Mouse (Mus musculus) macrophage (primary cell): Measurements from ENCODE around the gene Nxnl2. TPM values are rescaled to one million over a fixed set of nuclear protein-coding genes. Genes with fewer than 3 reads are reported as not detected.

Experiments
- polyA plus RNA-seq: library from polyadenylated mRNA; stranded (reverse); fragments of 250-400 nt; gene quantifications from 3 replicates; pipeline ENCODE4 v1.2.4, GENCODE M21; 2018; ENCODE audit warnings: inconsistent platforms

Gene Nxnl2
- polyA plus RNA-seq, 1 experiment from 2014 or later: not detected

Other genes with a start within 250 kb of the Nxnl2 start
- gene Spin1, start 70.1 kb upstream of the Nxnl2 start, polyA plus RNA-seq: 14.8 to 22.0 TPM (median 17.2 TPM) in 3 replicates
- gene S1pr3, start 237.6 kb downstream of the Nxnl2 start, polyA plus RNA-seq: not detected in 3 replicates